In genomic region chr15:93284326-93284725, GRCm38 (mm10) we compare ENCODE assay signal across 29 mouse cellular contexts. TPM values are rescaled to one million over a fixed set of nuclear protein-coding genes. Genes with fewer than 3 reads are reported as not detected.
A peak's percentile ranks its signal among the peaks of the same experiment; 100 is the strongest.
DNase-seq lines count a peak whose midpoint lies in the region; ATAC-seq lines count a peak whose summit lies in the region.
"Had no signal": no experiment of that assay in that cellular context is flagged by ENCODE, and none has a peak within 500 bp of the region (broad histone marks: within the 10 kb centered on the region; RNA-seq: fewer than 3 reads in every experiment).

No protein-coding gene starts in this region.

- H3K4me2 ChIP-seq in liver, embryonic 13.5 days: peak overlapping the region; percentile 35
- H3K4me2 ChIP-seq: embryonic facial prominence, embryonic 15.5 days; forebrain, embryonic 15.5 days; heart, embryonic 12.5 days; hindbrain, embryonic 13.5 days; neural tube, embryonic 13.5 days had no signal

- ATAC-seq in liver, embryonic 13.5 days (ENCODE audit: low read depth): peak; percentile 88
- peak; percentile 58 for ATAC-seq in megakaryocyte progenitor cell, adult 5-6 weeks (replicated peaks; ENCODE audit: poor library complexity)
- no peak for ATAC-seq in megakaryocyte, adult 5-6 weeks (ENCODE audit: poor library complexity, severe bottlenecking)
- ATAC-seq: forebrain, embryonic 15.5 days; intestine, embryonic 16.5 days; lung, postnatal 0 days; Patski had no signal

- H3K9me3 ChIP-seq in erythroblast, embryonic 14.5 days (ENCODE audit: control insufficient read depth, low read length): no peaks in the 10 kb centered on the region
- no peaks in the 10 kb centered on the region for H3K9me3 ChIP-seq in liver, embryonic 13.5 days (replicated peaks)
- H3K9me3 ChIP-seq: embryonic facial prominence, embryonic 10.5 days; embryonic facial prominence, embryonic 15.5 days; forebrain, embryonic 10.5 days; forebrain, embryonic 15.5 days; heart, embryonic 12.5 days; hindbrain, embryonic 13.5 days; midbrain, embryonic 10.5 days; neural tube, embryonic 13.5 days had no signal

- peak overlapping the region; percentile 41; the same call in 1 of the 2 replicates for H3K9ac ChIP-seq in liver, embryonic 13.5 days
- H3K9ac ChIP-seq: embryonic facial prominence, embryonic 15.5 days; forebrain, embryonic 15.5 days; heart, embryonic 12.5 days; hindbrain, embryonic 13.5 days; neural tube, embryonic 13.5 days had no signal

- peaks cover 58% of the 10 kb centered on the region for H3K4me1 ChIP-seq in erythroblast, embryonic 14.5 days (ENCODE audit: control insufficient read depth)
- peaks cover 31% of the 10 kb centered on the region for H3K4me1 ChIP-seq in liver, embryonic 13.5 days (replicated peaks)
- H3K4me1 ChIP-seq: embryonic facial prominence, embryonic 10.5 days; embryonic facial prominence, embryonic 15.5 days; forebrain, embryonic 15.5 days; heart, embryonic 12.5 days; hindbrain, embryonic 13.5 days; midbrain, embryonic 10.5 days; neural tube, embryonic 13.5 days had no signal

- 50% methylated on average over 6 of the region's 6 CpGs for WGBS in liver, embryonic 13.5 days (ENCODE audit: insufficient replicate concordance)

- H3K4me3 ChIP-seq in erythroblast, embryonic 14.5 days (replicated peaks): peak overlapping the region; percentile 29
- H3K4me3 ChIP-seq in liver, embryonic 13.5 days (replicated peaks): no peak overlapping the region
- H3K4me3 ChIP-seq: embryonic facial prominence, embryonic 10.5 days; embryonic facial prominence, embryonic 15.5 days; forebrain, embryonic 10.5 days; forebrain, embryonic 15.5 days; gastrocnemius, adult 2 months; heart, embryonic 12.5 days; hindbrain, embryonic 13.5 days; midbrain, embryonic 10.5 days; neural tube, embryonic 13.5 days had no signal

- peak overlapping the region; percentile 74 for H3K27ac ChIP-seq in liver, embryonic 13.5 days
- H3K27ac ChIP-seq: embryonic facial prominence, embryonic 10.5 days; embryonic facial prominence, embryonic 15.5 days; forebrain, embryonic 10.5 days; forebrain, embryonic 15.5 days; gastrocnemius, adult 2 months; hindbrain, embryonic 13.5 days; midbrain, embryonic 10.5 days; neural tube, embryonic 13.5 days had no signal

- no peaks in the 10 kb centered on the region for H3K27me3 ChIP-seq in erythroblast, embryonic 14.5 days (ENCODE audit: control insufficient read depth)
- H3K27me3 ChIP-seq in liver, embryonic 13.5 days: no peaks in the 10 kb centered on the region
- H3K27me3 ChIP-seq: embryonic facial prominence, embryonic 15.5 days; forebrain, embryonic 15.5 days; heart, embryonic 12.5 days; hindbrain, embryonic 13.5 days; neural tube, embryonic 13.5 days; Patski had no signal

- peak; percentile 36 for DNase-seq in c-Kit-negative CD71-positive TER-119-positive erythroid progenitor cells, embryonic 14.5 days (ENCODE audit: low read depth, low spot score)
- peak; percentile 34 for DNase-seq in liver, embryonic 13.5 days
- no peak for DNase-seq in thymus, postnatal 25 days
- DNase-seq in thymus, adult 18-20 months: no peak
- DNase-seq: adrenal gland, postnatal 14 days; cerebellum, adult 2 months; cerebellum, postnatal 14 days; gastrocnemius, adult 2 months; gastrocnemius, postnatal 36 days; heart, adult 18-20 months; heart, postnatal 4 days; kidney, adult 8-10 months; kidney, postnatal 10 days; lung, postnatal 4 days; thymus, postnatal 14 days had no signal

- H3K36me3 ChIP-seq in erythroblast, embryonic 14.5 days (ENCODE audit: control insufficient read depth): peaks cover 67% of the 10 kb centered on the region
- peaks cover 21% of the 10 kb centered on the region; the same call in 1 of the 2 replicates for H3K36me3 ChIP-seq in liver, embryonic 13.5 days

RNA-seq across cellular contexts. Expression of gene Gxylt1, which starts 9.3 kb away (rescaled TPM):
- polyA plus RNA-seq in erythroblast, embryonic 14.5 days (2012): 0.05 and 0.09 TPM in 2 replicates
- 3.3 and 4.1 TPM in 2 replicates for polyA plus RNA-seq in liver, embryonic 13.5 days (2015; fragmentation: Nextera tagmentation; extraction: Ambion mirVana)
- total RNA-seq in megakaryocyte progenitor cell, adult 5-6 weeks (2015): 24.4 and 26.4 TPM in 2 replicates
- 36.5 and 42.5 TPM in 2 replicates for total RNA-seq in megakaryocyte progenitor cell, adult 5-6 weeks (2017)
- 25.5 and 26.4 TPM in 2 replicates for total RNA-seq in megakaryocyte, adult 5-6 weeks (2015)
- total RNA-seq in megakaryocyte, adult 5-6 weeks (2017): 38.9 and 50.1 TPM in 2 replicates

RNA-seq across cellular contexts. Expression of gene Yaf2, which starts 52.4 kb away (rescaled TPM):
- polyA plus RNA-seq in erythroblast, embryonic 14.5 days (2012): 3.5 and 3.7 TPM in 2 replicates
- polyA plus RNA-seq in liver, embryonic 13.5 days (2015; fragmentation: Nextera tagmentation; extraction: Ambion mirVana): 35.0 and 36.7 TPM in 2 replicates
- total RNA-seq in megakaryocyte progenitor cell, adult 5-6 weeks (2015): 50.3 and 63.2 TPM in 2 replicates
- 25.0 and 30.3 TPM in 2 replicates for total RNA-seq in megakaryocyte progenitor cell, adult 5-6 weeks (2017)
- 46.2 and 49.0 TPM in 2 replicates for total RNA-seq in megakaryocyte, adult 5-6 weeks (2015)
- 30.7 and 30.9 TPM in 2 replicates for total RNA-seq in megakaryocyte, adult 5-6 weeks (2017)

Comparison
In these comparisons a context has a peak if more than half of its experiments do, and no peak if none do; other contexts are left out.
1. DNase-seq: peak in c-Kit-negative CD71-positive TER-119-positive erythroid progenitor cells, embryonic 14.5 days (single experiment) and liver, embryonic 13.5 days (single experiment); none in thymus, postnatal 25 days (single experiment) and thymus, adult 18-20 months (0 of 2).